Mouse (Mus musculus) myocyte (in vitro differentiated cells): ENCODE results near the gene Atp6v0a2. TPM values are rescaled to one million over a fixed set of nuclear protein-coding genes. Genes with fewer than 3 reads are reported as not detected.
"Not testable (repeated sequence)": the region's sequence is repeated elsewhere in the genome, so short reads cannot be mapped to it uniquely, and the experiment has no call there.

Experiments used
- H3K27me3 ChIP-seq: one replicate; pipeline ENCODE4 v1.6.1; 2011; ENCODE audit not compliant: control insufficient read depth, insufficient read depth, insufficient read length
- H3K36me3 ChIP-seq: one replicate; pipeline ENCODE4 v1.6.1; 2011; ENCODE audit not compliant: control insufficient read depth, insufficient read depth
- H3K4me2 ChIP-seq: one replicate; pipeline ENCODE4 v1.6.1; 2011; ENCODE audit warnings: low read depth, control low read depth
- H3K4me3 ChIP-seq: one replicate; pipeline ENCODE4 v1.5.1; 2011; ENCODE audit warnings: mild to moderate bottlenecking, control low read depth, moderate library complexity
- H3K79me2 ChIP-seq: one replicate; pipeline ENCODE4 v1.6.1; 2011; ENCODE audit not compliant: control insufficient read depth, insufficient read depth
- H3ac ChIP-seq: one replicate; pipeline ENCODE4 v1.6.1; 2011; ENCODE audit not compliant: control insufficient read depth, insufficient read length
- CEBPB ChIP-seq: IDR thresholded peaks from 2 replicates; pipeline ENCODE4 v1.6.1; 2011; ENCODE audit warnings: mild to moderate bottlenecking, moderate library complexity; ENCODE audit not compliant: poor library complexity, insufficient read depth, severe bottlenecking
- E2F4 ChIP-seq: IDR thresholded peaks from one replicate; pipeline ENCODE4 v1.6.1; 2011; ENCODE audit warnings: mild to moderate bottlenecking, control low read depth, moderate library complexity; ENCODE audit not compliant: insufficient read depth
- MAX ChIP-seq: IDR thresholded peaks from one replicate; pipeline ENCODE4 v1.6.1; 2011; ENCODE audit warnings: low read depth, mild to moderate bottlenecking, control low read depth
- MYOD1 ChIP-seq, 3 experiments: IDR thresholded peaks; one replicate each; pipeline ENCODE4 v1.6.1; 2011; ENCODE audit warnings: control low read depth in 2 of 3, low read depth in 2 of 3, mild to moderate bottlenecking in 2 of 3, moderate library complexity in 1 of 3; ENCODE audit not compliant: insufficient read length in 2 of 3, control insufficient read depth in 1 of 3
- MYOG ChIP-seq, 3 experiments: IDR thresholded peaks; one replicate each; pipeline ENCODE4 v1.6.1; 2011; ENCODE audit warnings: control low read depth in 2 of 3, low read depth in 2 of 3, mild to moderate bottlenecking in 2 of 3; ENCODE audit not compliant: insufficient read length in 2 of 3, control insufficient read depth in 1 of 3, insufficient read depth in 1 of 3
- POLR2A ChIP-seq: IDR thresholded peaks from one replicate; pipeline ENCODE4 v1.6.1; 2011; ENCODE audit warnings: low read depth, mild to moderate bottlenecking, control low read depth, moderate library complexity; ENCODE audit not compliant: insufficient read length
- POLR2AphosphoS2 ChIP-seq: IDR thresholded peaks from one replicate; pipeline ENCODE4 v1.6.1; 2011; ENCODE audit warnings: low read depth, control low read depth; ENCODE audit not compliant: insufficient read length
- REST ChIP-seq: IDR thresholded peaks from one replicate; pipeline ENCODE4 v1.6.1; 2011; ENCODE audit warnings: mild to moderate bottlenecking, control low read depth, moderate library complexity; ENCODE audit not compliant: insufficient read depth, insufficient read length
- SRF ChIP-seq: IDR thresholded peaks from one replicate; pipeline ENCODE4 v1.6.1; 2011; ENCODE audit warnings: low read depth; ENCODE audit not compliant: control insufficient read depth, insufficient read length
- TCF12 ChIP-seq: IDR thresholded peaks from one replicate; pipeline ENCODE4 v1.6.1; 2011; ENCODE audit warnings: mild to moderate bottlenecking, control low read depth; ENCODE audit not compliant: poor library complexity, insufficient read depth, severe bottlenecking
- TCF3 ChIP-seq: IDR thresholded peaks from one replicate; pipeline ENCODE4 v1.6.1; 2011; ENCODE audit warnings: low read depth, control low read depth; ENCODE audit not compliant: insufficient read length
- USF1 ChIP-seq: IDR thresholded peaks from one replicate; pipeline ENCODE4 v1.6.1; 2011; ENCODE audit warnings: low read depth, mild to moderate bottlenecking, control low read depth, moderate library complexity
- polyA plus RNA-seq: library from polyadenylated mRNA; unstranded; fragments of >200 nt; fragmentation: generic; extraction: Trizol; gene quantifications from one replicate; pipeline ENCODE4 v1.2.1, GENCODE M21; 2012; ENCODE audit warnings: missing spikeins

Gene Atp6v0a2
- polyA plus RNA-seq, 1 experiment = 31.8 TPM

- no peak for TF ChIP-seq CEBPB
- no peak for TF ChIP-seq MYOD1 (IDR thresholded peaks at IDR 0.05; ENCODE audit: control insufficient read depth in 1 of 3, insufficient read length in 2 of 3, low read depth in 2 of 3)
- TF ChIP-seq POLR2A = no peak
- TF ChIP-seq TCF12 = no peak
- no peak for TF ChIP-seq USF1
- no peak for TF ChIP-seq MYOG (IDR thresholded peaks at IDR 0.05; ENCODE audit: control insufficient read depth in 1 of 3, insufficient read depth in 1 of 3, insufficient read length in 2 of 3, low read depth in 2 of 3)
- no peak for TF ChIP-seq POLR2AphosphoS2
These were observed 4.1 kb upstream of the Atp6v0a2 start for GRCm38 (mm10) chr5:124624291-124624690.

DNA sequence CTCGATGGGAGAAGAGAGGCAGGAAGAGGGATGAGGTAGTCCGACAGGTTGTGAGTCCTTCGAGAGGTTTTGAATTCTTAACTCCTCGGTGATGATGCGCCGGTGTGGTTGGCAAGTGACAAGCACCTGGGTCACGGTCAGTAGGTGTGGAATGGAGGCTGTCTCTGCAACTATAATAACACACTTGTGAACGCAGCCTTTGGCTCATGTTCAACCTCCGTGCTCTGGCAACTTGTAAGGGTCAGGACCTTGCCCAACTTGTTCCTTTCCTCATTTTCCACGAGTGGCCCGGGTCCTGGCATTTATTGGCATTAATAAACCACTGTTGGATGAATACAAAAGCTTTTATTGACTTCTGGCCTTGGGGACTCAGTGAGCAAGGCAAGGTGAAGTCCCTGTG lies 1.3 kb downstream of the Atp6v0a2 start:
- H3K4me3 ChIP-seq = peak overlapping the region; percentile 76
- H3K4me2 ChIP-seq = peak overlapping the region; percentile 95
- H3ac ChIP-seq = peak overlapping the region; percentile 84
- H3K27me3 ChIP-seq = no peaks in the 10 kb centered on the region
- TF ChIP-seq MYOD1 (IDR thresholded peaks at IDR 0.05; ENCODE audit: control insufficient read depth in 1 of 3, insufficient read length in 2 of 3, low read depth in 2 of 3) = no peak
- no peak for TF ChIP-seq MYOG (IDR thresholded peaks at IDR 0.05; ENCODE audit: control insufficient read depth in 1 of 3, insufficient read depth in 1 of 3, insufficient read length in 2 of 3, low read depth in 2 of 3)
- no peak for TF ChIP-seq MAX
- no peak for TF ChIP-seq POLR2A
- H3K36me3 ChIP-seq = peaks cover 8% of the 10 kb centered on the region
- peaks cover 24% of the 10 kb centered on the region for H3K79me2 ChIP-seq

More at GRCm38 (mm10) chr5:124624291-124624690, 4.1 kb upstream of the Atp6v0a2 start:
- H3K36me3 ChIP-seq = no peaks in the 10 kb centered on the region
- H3K27me3 ChIP-seq = no peaks in the 10 kb centered on the region
- H3ac ChIP-seq = no peak overlapping the region
- no peak overlapping the region for H3K4me3 ChIP-seq
- peaks cover 3% of the 10 kb centered on the region for H3K79me2 ChIP-seq
- no peak overlapping the region for H3K4me2 ChIP-seq

GRCm38 (mm10) chr5:124631685-124632084 lies 3.3 kb downstream of the Atp6v0a2 start:
- H3K79me2 ChIP-seq = peaks cover 24% of the 10 kb centered on the region
- H3K4me2 ChIP-seq = no peak overlapping the region
- no peak overlapping the region for H3K4me3 ChIP-seq
- H3K36me3 ChIP-seq = peaks cover 13% of the 10 kb centered on the region
- TF ChIP-seq MYOD1 (IDR thresholded peaks at IDR 0.05; ENCODE audit: control insufficient read depth in 1 of 3, insufficient read length in 2 of 3, low read depth in 2 of 3) (peak in 2 of 3 experiments; percentile 16 to 56), SRF (no peak), E2F4 (no peak)
- no peak overlapping the region for H3ac ChIP-seq
- no peaks in the 10 kb centered on the region for H3K27me3 ChIP-seq

DNA sequence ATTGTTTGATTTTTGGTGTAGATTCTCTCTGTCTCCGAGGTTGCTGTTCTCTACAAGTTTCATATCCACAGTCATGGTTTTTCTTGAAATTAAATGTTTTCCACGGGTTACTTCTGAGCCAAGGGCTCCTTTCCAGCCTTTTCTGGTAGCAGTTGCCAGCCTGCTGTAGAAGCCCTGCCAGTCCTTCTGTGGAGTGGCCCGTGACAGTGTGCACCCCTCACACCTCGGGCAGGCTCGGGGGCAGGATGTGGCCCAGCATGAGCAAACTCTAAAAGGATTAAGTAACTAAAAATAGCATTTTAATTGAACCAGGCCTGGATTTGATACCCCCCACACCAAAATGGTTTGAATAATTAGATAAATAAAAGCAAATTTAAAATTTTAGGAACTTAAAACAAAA lies 4.1 kb downstream of the Atp6v0a2 start:
- H3K4me2 ChIP-seq = no peak overlapping the region

GRCm38 (mm10) chr5:124633425-124633824 lies 5.0 kb downstream of the Atp6v0a2 start:
- no peaks in the 10 kb centered on the region for H3K27me3 ChIP-seq
- H3K36me3 ChIP-seq = peaks cover 15% of the 10 kb centered on the region
- no peak overlapping the region for H3K4me3 ChIP-seq
- no peak overlapping the region for H3K4me2 ChIP-seq
- peaks cover 24% of the 10 kb centered on the region for H3K79me2 ChIP-seq
- TF ChIP-seq MYOG (IDR thresholded peaks at IDR 0.05; ENCODE audit: control insufficient read depth in 1 of 3, insufficient read depth in 1 of 3, insufficient read length in 2 of 3, low read depth in 2 of 3) (no peak), E2F4 (no peak), USF1 (no peak), POLR2A (no peak), REST (no peak), MYOD1 (IDR thresholded peaks at IDR 0.05; ENCODE audit: control insufficient read depth in 1 of 3, insufficient read length in 2 of 3, low read depth in 2 of 3) (no peak), MAX (no peak), POLR2AphosphoS2 (no peak), TCF3 (no peak), SRF (no peak), TCF12 (no peak), CEBPB (no peak)
- no peak overlapping the region for H3ac ChIP-seq

More for the DNA sequence above, 4.1 kb downstream of the Atp6v0a2 start:
- H3K79me2 ChIP-seq = peaks cover 24% of the 10 kb centered on the region
- peaks cover 13% of the 10 kb centered on the region for H3K36me3 ChIP-seq
- TF ChIP-seq TCF3 = no peak
- no peak for TF ChIP-seq POLR2A
- TF ChIP-seq POLR2AphosphoS2 = no peak
- TF ChIP-seq MYOG (IDR thresholded peaks at IDR 0.05; ENCODE audit: control insufficient read depth in 1 of 3, insufficient read depth in 1 of 3, insufficient read length in 2 of 3, low read depth in 2 of 3) = no peak
- TF ChIP-seq CEBPB = no peak
- TF ChIP-seq REST = no peak
- TF ChIP-seq E2F4 = no peak
- no peak for TF ChIP-seq USF1
- no peak for TF ChIP-seq SRF
- no peak for TF ChIP-seq MYOD1 (IDR thresholded peaks at IDR 0.05; ENCODE audit: control insufficient read depth in 1 of 3, insufficient read length in 2 of 3, low read depth in 2 of 3)
- TF ChIP-seq MAX = no peak
- TF ChIP-seq TCF12 = no peak
- no peaks in the 10 kb centered on the region for H3K27me3 ChIP-seq
- H3ac ChIP-seq = no peak overlapping the region
- H3K4me3 ChIP-seq = no peak overlapping the region

- not testable (repeated sequence) for H3K27me3 ChIP-seq, H3K4me3 ChIP-seq, H3K4me2 ChIP-seq, H3ac ChIP-seq
- peaks cover 14% of the 10 kb centered on the region for H3K79me2 ChIP-seq
- H3K36me3 ChIP-seq = peaks cover 26% of the 10 kb centered on the region
These were observed 6.7 kb downstream of the Atp6v0a2 start for GRCm38 (mm10) chr5:124635068-124635467.
